Mouse (Mus musculus) MN1 (cell line): ENCODE measurements around the gene Sertad2.
A peak's percentile ranks its signal among the peaks of the same experiment; 100 is the strongest.

Experiments used
- DNase-seq: peaks from one replicate; pipeline ENCODE4 v3.0.0-alpha.2; 2016; ENCODE audit warnings: low spot score

The Sertad2 gene

DNA sequence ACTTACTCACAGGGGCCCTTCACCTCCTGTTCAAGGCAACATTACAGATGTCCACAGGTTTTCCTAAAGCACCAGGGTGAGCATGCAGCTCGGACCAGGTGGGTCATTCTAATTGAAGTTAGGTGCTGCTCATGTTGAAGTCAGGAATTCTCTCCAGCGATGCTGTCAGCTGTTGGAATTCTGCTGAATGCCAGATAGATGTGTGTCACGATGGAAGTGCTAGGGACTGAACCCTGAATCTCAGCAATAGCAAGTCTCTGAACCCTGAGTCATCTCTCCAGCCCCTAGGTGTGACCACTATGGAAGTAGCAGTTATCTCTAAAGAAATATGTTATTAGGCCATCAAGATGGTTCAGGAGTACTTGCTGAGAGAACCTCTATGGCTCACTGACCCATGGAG lies 102.5 kb downstream of the Sertad2 start:
- DNase-seq: no peak

DNA sequence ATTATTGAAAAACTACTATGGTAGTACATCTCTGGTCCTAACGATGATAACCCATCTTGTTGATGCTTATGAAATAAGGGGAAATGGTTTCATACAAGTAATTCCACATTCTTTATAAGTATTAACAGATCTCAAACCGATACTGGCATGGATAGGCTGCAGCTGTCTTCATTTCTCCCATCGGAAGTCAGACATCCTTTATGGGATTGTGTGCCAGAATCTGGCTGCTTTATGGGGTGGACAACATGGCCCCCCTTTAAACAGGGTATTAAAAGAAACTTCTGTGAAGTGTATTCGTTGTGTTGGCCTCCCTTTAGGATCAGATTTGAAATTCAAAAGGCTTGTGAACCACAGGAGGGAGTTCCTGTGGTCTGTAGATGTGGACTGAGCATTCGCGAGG lies 103.1 kb downstream of the Sertad2 start:
- DNase-seq: no peak

DNA sequence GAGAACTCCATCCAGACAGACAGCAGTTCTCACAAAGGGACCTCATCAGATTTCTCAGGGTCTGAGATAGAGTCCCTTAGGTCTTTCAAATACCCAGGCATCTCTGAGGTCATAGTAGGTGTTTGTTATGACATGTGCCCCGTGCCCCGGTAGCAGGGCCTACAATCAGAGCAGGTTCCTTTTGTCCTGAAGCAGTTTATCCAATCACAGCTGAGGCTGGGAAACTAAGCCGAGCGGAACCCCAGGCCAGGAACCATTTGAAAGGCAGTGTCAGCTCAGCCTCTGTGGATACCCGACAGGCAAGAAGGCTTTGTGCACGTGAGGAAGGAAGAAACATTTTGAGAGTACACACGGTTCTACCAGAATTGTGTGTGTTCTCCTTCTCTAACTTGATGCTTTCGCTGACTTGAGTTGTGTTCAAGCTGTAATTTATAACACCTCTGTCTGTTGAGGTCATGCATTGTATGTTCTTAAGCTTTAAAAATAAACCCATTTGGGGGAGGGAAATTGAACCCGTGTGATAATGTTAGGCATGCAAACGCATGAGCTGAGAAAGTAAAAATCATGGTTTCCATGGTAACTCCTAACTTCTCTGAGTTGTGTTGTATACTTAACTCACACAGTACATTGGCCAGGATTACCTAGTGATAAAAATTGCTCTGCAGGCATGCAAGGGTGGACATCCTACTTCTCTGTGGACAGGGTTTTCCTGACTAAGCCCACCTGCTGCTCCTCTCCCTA lies 104.1 kb downstream of the Sertad2 start:
- DNase-seq: no peak

DNA sequence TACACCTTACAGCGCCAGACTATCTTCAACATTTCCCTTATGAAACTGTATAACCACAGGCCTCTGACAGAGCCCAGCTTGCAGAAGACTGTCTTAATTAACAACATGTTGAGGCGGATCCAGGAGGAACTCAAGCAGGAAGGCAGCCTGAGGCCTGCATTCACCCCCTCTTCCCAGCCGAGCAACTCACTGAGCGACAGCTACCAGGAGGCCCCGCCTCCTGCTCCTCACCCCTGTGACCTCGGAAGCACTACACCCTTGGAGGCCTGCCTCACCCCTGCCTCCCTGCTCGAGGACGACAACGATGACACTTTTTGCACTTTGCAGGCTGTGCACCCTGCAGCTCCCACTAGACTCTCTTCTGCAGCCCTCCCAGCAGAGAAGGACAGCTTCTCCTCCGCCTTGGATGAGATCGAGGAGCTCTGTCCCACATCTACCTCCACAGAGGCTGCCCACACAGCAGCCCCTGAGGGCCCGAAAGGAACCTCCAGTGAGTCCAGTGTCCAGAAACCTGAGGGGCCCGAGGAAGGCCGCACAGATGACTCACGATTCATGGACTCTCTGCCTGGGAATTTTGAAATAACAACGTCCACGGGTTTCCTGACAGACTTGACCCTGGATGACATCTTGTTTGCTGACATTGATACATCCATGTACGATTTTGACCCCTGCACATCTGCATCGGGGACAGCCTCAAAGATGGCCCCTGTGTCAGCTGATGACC lies 105.0 kb downstream of the Sertad2 start:
- DNase-seq: no peak

DNA sequence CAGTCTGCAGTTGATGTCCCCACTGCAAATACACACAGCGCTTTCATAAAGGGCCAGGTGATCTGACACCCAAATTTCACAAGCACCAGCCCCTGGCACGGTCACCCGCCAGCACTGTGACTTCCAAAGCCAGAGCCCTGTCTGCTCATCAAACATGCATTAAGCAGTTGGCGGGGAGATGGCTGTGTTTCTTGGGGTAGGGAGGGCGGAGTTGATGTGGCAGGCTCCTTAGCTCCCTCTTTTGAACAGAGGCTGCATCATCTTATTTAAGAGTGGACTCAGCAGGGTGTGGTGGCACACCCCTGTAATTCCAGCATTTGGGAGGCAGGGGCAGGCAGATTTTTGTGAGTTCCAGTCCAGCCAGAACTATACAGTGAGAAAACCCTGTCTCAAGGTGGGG lies 106.4 kb downstream of the Sertad2 start:
- no peak for DNase-seq

DNA sequence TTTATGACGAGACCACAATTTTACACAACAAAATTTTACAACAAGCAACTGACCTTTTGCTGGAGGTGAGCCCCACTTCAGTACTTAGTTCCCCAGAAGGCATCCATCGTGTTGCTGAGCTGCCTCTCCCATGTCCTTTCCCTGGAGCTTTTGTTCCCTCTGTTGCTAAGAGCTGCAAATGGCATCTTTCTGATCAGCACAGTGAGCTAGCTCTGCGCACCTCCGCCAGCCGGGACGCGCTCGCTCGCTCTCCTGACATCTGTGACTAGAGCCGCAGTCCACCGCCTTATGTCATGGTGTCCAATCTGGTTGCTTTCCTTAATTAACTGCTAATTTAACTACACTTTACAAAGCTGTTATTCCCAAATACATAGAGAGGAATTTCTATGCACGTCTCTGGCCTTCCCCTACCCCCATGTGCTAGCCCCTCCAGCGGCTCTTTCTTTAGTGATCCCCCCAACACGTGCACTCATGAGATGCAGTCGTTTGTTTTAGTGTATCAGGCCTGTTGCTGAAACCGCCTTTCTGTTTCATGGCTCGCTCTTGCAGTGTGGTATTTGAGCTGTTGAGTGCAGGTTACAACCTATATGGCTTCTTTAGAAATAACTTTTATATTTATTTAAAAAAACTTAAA lies 107.1 kb downstream of the Sertad2 start:
- DNase-seq: no peak

DNA sequence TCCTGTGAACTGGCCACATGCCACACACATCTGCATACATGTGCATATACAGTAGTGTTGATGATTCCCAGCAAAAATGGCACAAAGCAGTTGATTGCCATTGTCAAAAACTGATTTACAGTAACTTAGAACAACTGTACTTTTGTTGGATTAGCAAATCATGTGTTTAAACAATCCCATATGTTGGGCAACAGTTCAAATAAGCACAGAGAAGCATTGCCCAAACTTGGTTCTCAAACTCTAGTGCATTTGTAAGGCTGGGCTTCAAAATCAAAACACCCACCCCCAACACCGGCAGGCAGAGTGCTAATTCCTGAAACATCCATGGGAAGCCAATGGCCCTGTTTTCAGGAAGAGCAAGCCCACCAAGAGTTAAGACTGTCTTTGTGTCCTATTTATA lies 108.1 kb downstream of the Sertad2 start:
- no peak for DNase-seq

DNA sequence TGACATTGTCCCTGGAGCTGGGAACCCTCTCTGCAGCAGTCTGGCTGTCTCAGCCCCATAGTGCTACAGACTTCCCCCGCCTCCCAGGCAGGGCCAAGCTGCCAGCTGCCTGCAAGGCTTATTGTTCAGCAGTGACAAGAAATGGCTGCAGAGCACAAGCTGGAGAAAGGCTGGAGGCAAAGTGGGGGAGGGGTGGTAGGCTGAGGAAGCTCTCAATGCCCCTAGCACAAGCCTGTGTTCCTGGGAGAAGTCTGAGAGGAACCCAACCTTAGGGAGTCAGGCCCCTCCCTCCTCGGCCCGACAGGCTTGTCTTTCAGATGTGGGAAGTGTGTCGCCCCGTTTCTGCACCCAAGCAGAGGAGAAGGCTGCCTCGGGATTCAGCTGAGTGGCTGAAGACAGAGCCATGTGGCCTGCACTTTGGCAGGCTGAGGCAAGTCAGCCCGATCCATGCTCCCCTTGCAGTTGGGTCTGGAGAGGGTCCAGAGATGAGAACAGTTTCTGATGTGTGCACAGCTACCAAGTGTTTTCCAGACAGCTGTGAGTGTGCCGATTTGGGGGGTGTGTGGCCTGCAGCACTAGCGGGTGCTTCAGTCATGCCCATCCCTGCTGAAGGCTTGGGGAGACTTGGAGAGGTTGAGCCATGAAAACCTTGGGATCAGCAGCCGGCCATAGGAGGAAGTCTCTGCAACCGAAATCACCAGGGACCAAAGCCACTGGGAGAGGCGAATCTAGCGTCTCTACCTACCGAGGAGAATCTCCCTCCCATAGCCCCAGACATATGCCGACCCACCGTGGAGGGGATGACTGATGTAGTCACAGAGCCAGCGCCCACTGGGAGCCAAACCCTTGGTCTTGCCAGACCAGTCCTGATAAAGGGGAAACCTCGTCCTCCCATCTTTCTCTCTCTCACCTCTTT lies 113.0 kb downstream of the Sertad2 start:
- DNase-seq: peak; percentile 51

DNA sequence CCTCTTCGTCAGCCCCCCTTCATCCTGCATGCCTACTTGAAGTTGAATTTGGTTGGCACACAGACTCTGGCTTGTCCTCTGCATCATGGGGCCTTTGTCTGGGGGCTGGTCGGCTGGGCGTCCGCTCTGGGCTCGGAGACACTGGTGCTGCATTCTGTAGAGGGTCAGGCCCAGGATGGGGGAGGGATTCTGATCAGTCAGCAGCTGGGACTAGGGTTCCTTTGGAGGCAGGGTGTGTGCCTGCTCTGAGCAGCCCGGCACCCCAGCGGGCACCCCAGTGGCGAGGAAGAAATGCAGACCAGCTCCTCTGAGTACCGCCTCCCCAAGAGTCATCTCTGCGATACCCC lies 113.6 kb downstream of the Sertad2 start:
- DNase-seq: no peak

DNA sequence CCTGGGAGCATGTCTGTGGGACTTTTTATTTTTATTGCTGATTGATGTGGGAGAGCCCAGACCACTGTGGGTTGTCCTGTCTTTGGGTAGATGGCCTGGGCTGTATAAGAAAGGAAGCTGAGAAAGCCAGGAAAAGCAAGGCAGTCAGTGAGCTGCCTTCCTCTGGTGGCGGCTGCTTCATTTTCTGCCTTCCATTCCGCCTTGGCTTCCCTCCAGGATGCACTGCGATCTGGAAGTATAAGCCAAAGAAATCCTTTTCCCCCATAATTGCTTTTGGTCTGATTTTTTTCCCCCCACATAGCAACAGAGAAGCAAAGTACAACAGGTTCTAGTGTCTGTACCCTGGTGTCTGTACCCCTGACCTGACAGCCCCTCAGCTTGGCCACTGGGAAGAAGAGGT lies 116.0 kb downstream of the Sertad2 start:
- no peak for DNase-seq

DNA sequence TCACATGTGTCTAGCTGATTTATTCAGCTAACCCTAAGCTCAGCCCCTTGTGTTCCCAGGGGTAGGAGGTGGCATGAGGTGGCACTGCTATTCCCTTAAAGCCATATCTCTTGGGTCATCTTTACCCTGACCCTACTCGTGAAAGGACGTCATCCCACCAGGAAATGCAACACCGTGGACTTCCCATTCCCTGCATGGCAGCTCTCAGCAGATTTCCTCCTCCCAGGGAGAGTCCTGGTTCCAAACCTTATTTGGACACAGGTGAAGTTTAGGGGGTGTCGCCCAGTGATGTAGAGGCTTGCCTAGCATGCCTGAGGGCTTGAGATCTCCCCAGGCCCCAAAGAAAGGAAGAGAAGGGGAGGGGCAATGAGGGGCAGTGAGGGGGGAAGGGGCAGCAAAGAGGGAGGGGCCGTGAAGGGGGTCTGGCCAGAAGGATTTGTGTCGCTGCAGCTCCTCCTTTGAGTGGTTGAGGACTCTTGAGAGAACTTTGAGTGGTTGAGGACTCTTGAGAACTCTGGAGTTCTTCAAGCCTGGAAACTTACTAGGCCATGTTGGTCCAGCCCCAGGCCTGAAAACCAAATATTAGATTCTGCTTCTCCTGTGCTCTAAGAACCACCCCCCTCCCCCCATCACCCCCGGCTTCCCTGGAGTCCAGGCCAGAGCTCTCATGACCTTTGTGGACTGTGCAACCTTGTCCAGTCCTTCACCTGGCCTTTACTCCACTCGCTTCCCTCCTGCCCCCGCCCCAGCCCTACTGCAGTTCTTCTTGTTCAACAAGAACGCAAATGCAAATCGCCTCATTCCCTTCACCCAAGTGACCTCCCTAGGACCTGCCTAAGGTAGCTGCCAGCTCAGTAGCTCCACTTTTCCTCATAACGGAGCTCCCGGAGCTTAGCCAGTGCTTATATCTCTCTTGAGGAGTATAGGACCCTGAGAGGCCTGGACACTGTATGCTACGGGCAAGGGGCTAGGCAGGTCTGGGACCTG lies 117.4 kb downstream of the Sertad2 start:
- DNase-seq: no peak

DNA sequence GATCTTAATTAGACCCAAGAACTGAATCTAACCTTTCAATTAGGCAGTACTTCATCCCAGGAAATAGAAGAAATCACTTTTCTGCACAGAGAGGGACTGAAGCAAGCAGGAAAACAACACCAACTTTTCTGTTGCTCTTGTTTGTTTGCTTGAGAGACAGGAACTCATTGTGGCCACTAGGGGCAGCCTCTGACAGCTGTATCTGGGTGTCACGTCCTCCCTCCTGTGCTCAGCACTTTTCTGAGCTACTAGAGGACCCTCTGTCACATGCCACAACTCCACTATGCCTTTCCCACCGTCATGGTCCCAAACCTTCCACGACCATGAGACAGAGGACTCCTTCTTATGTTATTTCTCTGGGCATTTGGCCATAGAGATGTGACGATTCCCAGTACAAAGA lies 118.6 kb downstream of the Sertad2 start:
- DNase-seq: no peak

DNA sequence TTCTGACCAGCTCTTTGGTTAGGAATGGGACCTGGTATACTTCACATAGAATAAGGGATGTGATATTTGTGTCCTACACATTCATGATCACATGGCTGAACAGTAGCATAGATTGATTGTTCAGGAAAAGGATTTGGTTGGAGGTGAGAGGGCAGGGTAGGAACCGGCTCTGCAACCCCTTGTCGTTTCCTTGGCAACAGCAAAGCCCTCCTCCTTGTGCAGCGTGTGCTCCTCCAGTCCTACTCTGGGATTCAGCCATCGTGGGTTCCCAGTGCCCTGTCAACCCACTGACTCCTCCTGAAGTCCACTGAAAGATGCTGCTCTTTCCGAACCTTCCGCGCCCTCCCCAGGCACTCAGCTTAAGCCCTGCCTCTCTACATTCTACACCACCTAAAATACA lies 119.8 kb downstream of the Sertad2 start:
- no peak for DNase-seq

DNA sequence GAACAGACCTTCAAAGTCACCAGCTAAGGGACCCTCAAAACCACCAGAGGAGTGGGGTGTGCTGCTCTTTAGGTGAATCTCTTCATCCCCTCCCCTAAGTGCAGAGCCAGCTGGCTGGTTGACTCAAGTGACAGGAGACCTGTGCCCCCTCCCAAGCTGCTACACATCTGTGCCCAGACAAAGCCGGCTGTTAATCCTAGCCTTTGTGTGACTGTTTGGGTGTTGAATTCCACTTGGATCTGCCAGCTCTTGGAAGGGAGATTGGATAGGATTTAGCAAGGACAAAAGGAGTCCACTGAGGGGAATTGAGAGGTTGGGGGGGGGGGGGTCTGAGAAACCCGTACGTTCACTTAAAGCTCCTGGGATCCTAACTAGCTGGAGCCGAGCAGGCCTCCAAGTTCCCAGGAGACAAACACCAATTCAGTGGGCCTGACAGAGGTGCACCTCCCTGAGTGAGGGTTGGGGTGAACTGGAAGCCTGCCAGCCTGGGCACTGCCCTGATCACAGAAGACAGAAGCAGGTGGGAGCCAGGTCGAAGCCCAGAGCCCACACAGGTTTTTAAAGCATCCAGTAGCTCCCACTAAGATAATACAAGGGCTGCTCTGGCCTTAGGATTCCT lies 120.6 kb downstream of the Sertad2 start:
- DNase-seq: no peak

DNA sequence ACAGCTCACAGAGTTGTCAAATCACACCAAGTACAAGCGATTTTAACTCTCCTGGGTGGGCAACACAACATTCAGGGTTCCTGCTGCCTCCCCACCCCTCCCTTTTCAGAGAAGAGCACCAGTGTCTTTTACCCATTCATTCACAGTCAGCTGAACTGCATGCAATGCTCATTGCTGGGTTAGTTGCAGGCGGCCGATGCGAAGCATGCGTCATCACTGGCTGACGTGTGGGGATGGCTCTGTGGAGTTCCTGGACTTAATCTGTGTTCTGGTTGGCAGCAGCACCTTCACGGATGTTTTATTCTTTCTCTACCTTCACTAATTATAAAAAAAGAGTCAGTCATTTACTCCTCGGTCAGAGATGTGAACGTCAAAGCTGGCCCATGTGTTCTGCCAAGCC lies 121.8 kb downstream of the Sertad2 start:
- DNase-seq: no peak

DNA sequence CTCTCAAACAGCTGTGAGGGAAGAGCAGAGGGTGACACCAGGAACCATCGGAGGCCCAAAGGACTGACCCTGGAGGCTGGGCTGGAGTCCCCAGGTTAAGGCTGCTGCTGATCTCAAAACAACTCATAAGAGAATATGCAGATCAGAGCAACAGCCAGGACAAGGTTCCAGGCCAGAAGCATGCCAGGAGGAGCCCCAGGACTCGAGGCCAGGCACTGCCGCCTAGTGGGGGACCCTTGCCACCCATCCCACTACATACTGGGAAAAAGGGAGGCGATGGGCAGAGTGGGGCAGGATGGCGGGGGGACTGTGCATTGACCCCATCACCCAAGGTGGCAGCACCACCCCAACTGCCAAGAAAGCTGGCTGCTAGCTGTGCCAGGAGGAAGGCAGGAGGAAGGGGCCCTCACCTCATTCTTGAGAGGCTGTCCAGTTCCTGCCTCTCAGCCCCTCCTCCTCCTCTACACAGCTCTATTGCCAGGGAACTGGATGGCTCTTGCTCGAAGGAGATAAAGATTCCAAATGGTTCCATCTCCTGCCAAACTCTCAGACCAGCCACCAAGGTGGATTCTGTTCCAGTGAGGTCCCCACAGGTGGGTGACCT lies 128.8 kb downstream of the Sertad2 start:
- peak; percentile 62 for DNase-seq

DNA sequence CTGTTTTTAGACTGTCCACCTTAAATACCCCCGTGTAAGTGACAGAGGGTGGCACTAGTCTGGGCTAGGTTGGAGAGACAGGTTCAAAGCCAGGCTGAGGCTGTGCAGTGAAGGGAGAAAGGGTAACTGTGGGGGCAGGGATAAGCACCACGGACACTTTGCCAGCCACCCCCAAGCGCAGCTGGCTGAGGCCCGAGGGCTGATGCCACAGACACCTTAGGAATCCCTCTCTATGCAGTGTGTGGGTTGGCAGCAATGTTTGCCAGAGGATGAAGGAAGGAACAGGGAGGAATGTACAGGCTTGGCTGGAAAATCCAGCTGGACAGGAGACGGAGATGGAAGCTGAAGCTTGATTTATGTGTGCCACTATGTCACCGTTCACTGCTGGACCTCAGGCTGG lies 129.5 kb downstream of the Sertad2 start:
- DNase-seq: no peak

DNA sequence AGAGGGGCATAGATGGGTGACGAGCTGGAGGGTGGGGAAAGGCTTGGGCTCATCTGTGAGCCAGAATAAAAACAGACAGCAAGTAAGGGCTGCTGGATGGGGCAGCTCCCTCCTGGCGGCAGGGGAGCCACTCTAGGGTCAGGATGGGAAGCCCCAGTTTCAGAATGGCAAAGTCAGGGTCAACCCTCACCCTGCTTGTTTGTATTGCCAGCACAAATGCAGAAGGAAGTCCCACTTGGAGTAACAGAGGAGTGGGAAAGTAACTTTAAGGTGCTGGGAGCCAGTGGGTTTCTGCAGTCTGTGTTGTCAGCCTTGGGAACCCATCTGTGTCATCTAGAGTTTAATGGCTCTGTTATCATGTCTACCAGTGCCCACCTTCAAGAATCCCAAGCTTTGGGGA lies 136.3 kb downstream of the Sertad2 start:
- no peak for DNase-seq

DNA sequence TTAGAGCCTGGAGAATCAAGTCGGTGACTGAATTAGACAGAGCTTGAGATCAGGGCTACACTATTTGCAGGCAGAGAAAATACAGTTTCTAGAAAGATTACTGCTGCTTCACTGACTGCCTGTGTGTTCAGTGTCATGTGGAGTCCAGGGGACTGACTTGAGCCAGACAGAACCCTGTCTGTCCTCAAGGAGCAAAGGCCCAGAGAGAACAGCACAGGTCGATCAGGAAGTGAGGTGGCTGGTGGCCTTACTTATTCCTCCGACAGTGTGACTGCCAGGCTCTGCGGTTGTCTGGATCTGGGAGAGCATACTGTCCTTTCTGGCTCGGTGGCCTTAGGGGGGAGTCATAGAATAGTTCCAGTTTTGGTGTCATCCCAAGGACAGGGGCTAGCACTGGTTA lies 137.7 kb downstream of the Sertad2 start:
- DNase-seq: no peak

DNA sequence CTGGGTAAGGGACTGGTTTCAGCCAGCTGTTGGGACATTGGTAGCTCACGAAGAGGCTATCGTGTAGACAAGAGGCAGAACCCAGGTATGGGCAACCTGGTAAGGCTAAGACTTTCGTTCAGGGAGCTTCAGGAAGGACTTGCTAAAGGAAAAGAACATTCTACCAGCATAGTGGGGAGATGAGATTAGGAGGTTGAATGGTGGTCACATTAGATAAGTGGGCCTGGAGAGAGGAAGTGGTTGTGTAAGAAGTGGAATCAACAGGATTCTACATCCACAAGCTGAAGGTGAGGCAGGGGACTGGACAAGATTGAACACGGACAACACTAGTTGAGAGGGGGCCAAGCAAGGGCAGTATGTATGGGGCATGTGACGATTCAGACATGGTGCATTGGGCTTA lies 138.6 kb downstream of the Sertad2 start:
- DNase-seq: no peak
